Mouse (Mus musculus): ENCODE data around the gene Hephl1.

DNA sequence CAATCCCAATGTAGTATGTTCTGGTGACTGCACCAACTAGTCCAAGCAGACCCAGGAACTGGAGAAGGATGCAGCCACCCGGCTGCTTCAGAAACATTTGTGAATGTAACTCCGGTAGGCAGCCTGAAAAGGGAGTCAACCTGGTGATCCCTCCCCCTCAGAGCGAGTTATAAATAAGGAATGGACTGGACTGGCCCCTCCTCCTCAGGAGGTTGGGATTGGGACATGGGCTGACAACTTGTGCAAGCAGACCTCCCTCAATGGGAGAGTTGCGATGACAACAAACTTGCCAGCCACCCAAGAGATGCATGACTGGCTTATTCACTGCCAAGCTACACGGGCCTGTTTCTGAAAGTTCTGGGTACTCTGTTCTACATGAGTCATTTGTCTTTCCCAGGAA is at the start of gene Hephl1:
- no peak for TF ChIP-seq CTCF (IDR thresholded peaks at IDR 0.05; ENCODE audit: extremely low read depth, insufficient read depth, insufficient read length, insufficient replicate concordance)
- no peak for TF ChIP-seq POLR2A (IDR thresholded peaks at IDR 0.05; ENCODE audit: low read depth, low read length)
